Mouse (Mus musculus): ENCODE measurements around the gene Pax8. TPM values are rescaled to one million over a fixed set of nuclear protein-coding genes. Genes with fewer than 3 reads are reported as not detected.

Pax8 gene
- total RNA-seq, 2 experiments from 2014 or later = not detected

- no peak for TF ChIP-seq CTCF (IDR thresholded peaks at IDR 0.05)
- intact Hi-C loops (cut with DNase I) = no loop called here
- H3K4me3 ChIP-seq = no peak overlapping the region
- DNase-seq (ENCODE audit: extremely low spot score in 1 of 2, low spot score in 2 of 2) = peak in 1 of 2 experiments; percentile 2
- no peak overlapping the region for H3K27ac ChIP-seq
These were observed 92.8 kb downstream of the Pax8 start for GRCm38 (mm10) chr2:24382456-24383230.

GRCm38 (mm10) chr2:24378747-24379450 is 96.5 kb downstream of the Pax8 start:
- intact Hi-C loops (cut with DNase I) = no loop called here
- H3K4me3 ChIP-seq = no peak overlapping the region

More at GRCm38 (mm10) chr2:24378747-24379450, 96.5 kb downstream of the Pax8 start:
- no peak for DNase-seq (ENCODE audit: extremely low spot score in 1 of 2, low spot score in 2 of 2)
- no peak for TF ChIP-seq CTCF (IDR thresholded peaks at IDR 0.05)
- no peak overlapping the region for H3K27ac ChIP-seq

Other genes with a start within 250 kb of the Pax8 start
- not detected for gene Il1f5, start 198.6 kb downstream of the Pax8 start, total RNA-seq (2021)
- gene Il1f10, start 184.4 kb downstream of the Pax8 start, total RNA-seq (2021) = not detected
- gene Il1rn, start 138.7 kb downstream of the Pax8 start, total RNA-seq (2021) = not detected
- under 1 TPM; 0.47 to 0.48 TPM for gene Psd4, start 108.0 kb downstream of the Pax8 start, total RNA-seq (2021)

Data from left cerebral cortex, adult 2 months (tissue).